ENCODE assay signal across 24 mouse cellular contexts in genomic region chr8:70441565-70441964, GRCm38 (mm10). TPM values are rescaled to one million over a fixed set of nuclear protein-coding genes. Genes with fewer than 3 reads are reported as not detected.
A peak's percentile ranks its signal among the peaks of the same experiment; 100 is the strongest.
DNase-seq lines count a peak whose midpoint lies in the region; ATAC-seq lines count a peak whose summit lies in the region.
"Had no signal": no experiment of that assay in that cellular context is flagged by ENCODE, and none has a peak within 500 bp of the region (broad histone marks: within the 10 kb centered on the region; RNA-seq: fewer than 3 reads in every experiment).

No protein-coding gene starts in this region.

- H3K9me3 ChIP-seq in heart, embryonic 10.5 days, result no peaks in the 10 kb centered on the region
- H3K9me3 ChIP-seq in heart, embryonic 11.5 days (replicated peaks; ENCODE audit: control insufficient read depth, low read length), result no peaks in the 10 kb centered on the region
- H3K9me3 ChIP-seq in limb, embryonic 11.5 days (ENCODE audit: control insufficient read depth, low read length), result no peaks in the 10 kb centered on the region
- no peaks in the 10 kb centered on the region for H3K9me3 ChIP-seq in limb, embryonic 10.5 days (replicated peaks)
- H3K9me3 ChIP-seq: embryonic facial prominence, embryonic 10.5 days; embryonic facial prominence, embryonic 12.5 days; forebrain, embryonic 13.5 days; forebrain, embryonic 15.5 days; G1E had no signal

- WGBS in heart, embryonic 10.5 days, result 72% methylated on average over 3 of the region's 3 CpGs
- WGBS in heart, embryonic 11.5 days (ENCODE audit: insufficient replicate concordance), result 55% methylated on average over 3 of the region's 3 CpGs
- 66% methylated on average over 3 of the region's 3 CpGs for WGBS in limb, embryonic 11.5 days
- WGBS in limb, embryonic 10.5 days, result 71% methylated on average over 3 of the region's 3 CpGs

- no peaks in the 10 kb centered on the region for H3K36me3 ChIP-seq in heart, embryonic 10.5 days
- H3K36me3 ChIP-seq in heart, embryonic 11.5 days (ENCODE audit: control insufficient read depth, insufficient read depth, low read length), result no peaks in the 10 kb centered on the region
- H3K36me3 ChIP-seq in limb, embryonic 11.5 days (ENCODE audit: control insufficient read depth, insufficient read depth, low read length), result no peaks in the 10 kb centered on the region
- no peaks in the 10 kb centered on the region for H3K36me3 ChIP-seq in limb, embryonic 10.5 days
- H3K36me3 ChIP-seq: embryonic facial prominence, embryonic 10.5 days; embryonic facial prominence, embryonic 12.5 days; forebrain, embryonic 15.5 days had no signal

- DNase-seq in cerebellum, adult 9-11 months, result peak; percentile 52
- no peak for DNase-seq in cerebellum, postnatal 10 days
- DNase-seq in heart, embryonic 10.5 days (ENCODE audit: low spot score), result no peak
- no peak for DNase-seq in limb, embryonic 11.5 days (ENCODE audit: low spot score)
- DNase-seq in limb, embryonic 10.5 days (ENCODE audit: low spot score), result no peak
- DNase-seq: adrenal gland, adult 8-10 months; adrenal gland, postnatal 14 days; adrenal gland, postnatal 36 days; B cell, adult 2 months; cerebellum, adult 11-12 months; cerebellum, adult 2 months; cerebellum, adult 9-10 months; cerebellum, postnatal 25 days; forebrain, postnatal 0 days had no signal

- ATAC-seq in heart, embryonic 11.5 days (replicated peaks; ENCODE audit: insufficient number of reproducible peaks, low FRiP score, low TSS enrichment), result no peak
- no peak for ATAC-seq in limb, embryonic 11.5 days (ENCODE audit: insufficient number of reproducible peaks, low FRiP score, low TSS enrichment, low read depth)
- ATAC-seq: activated CD4-positive, CD25-positive, alpha-beta regulatory T cell, adult 4 months; CD4-positive, CD25-positive, alpha-beta regulatory T cell, adult 4 months; forebrain, embryonic 13.5 days; forebrain, embryonic 15.5 days; forebrain, postnatal 0 days; Patski had no signal

- no peak overlapping the region for H3K9ac ChIP-seq in heart, embryonic 11.5 days (ENCODE audit: low read depth, low read length)
- 0 out of 2 replicates have a peak overlapping the region, but pooled peaks have one; percentile 4 for H3K9ac ChIP-seq in limb, embryonic 11.5 days (ENCODE audit: low read length)
- H3K9ac ChIP-seq: embryonic facial prominence, embryonic 12.5 days; forebrain, embryonic 13.5 days; forebrain, embryonic 15.5 days; forebrain, postnatal 0 days had no signal

- H3K4me2 ChIP-seq in heart, embryonic 11.5 days, result no peak overlapping the region
- no peak overlapping the region for H3K4me2 ChIP-seq in limb, embryonic 11.5 days (ENCODE audit: low read depth, severe bottlenecking)
- H3K4me2 ChIP-seq: embryonic facial prominence, embryonic 12.5 days; forebrain, embryonic 13.5 days; forebrain, embryonic 15.5 days had no signal

- H3K4me3 ChIP-seq in heart, embryonic 10.5 days, result no peak overlapping the region
- no peak overlapping the region for H3K4me3 ChIP-seq in heart, embryonic 11.5 days (ENCODE audit: low read depth, low read length)
- no peak overlapping the region for H3K4me3 ChIP-seq in limb, embryonic 11.5 days (ENCODE audit: low read depth, low read length)
- H3K4me3 ChIP-seq in limb, embryonic 10.5 days, result no peak overlapping the region
- H3K4me3 ChIP-seq: embryonic facial prominence, embryonic 10.5 days; embryonic facial prominence, embryonic 12.5 days; forebrain, embryonic 13.5 days; forebrain, embryonic 15.5 days had no signal

- 0 out of 2 replicates have a peak overlapping the region, but pooled peaks have one; percentile 5 for H3K27ac ChIP-seq in heart, embryonic 10.5 days
- H3K27ac ChIP-seq in heart, embryonic 11.5 days (ENCODE audit: low read depth, low read length), result no peak overlapping the region
- H3K27ac ChIP-seq in limb, embryonic 11.5 days (replicated peaks; ENCODE audit: low read depth, low read length), result no peak overlapping the region
- no peak overlapping the region for H3K27ac ChIP-seq in limb, embryonic 10.5 days
- H3K27ac ChIP-seq: embryonic facial prominence, embryonic 10.5 days; embryonic facial prominence, embryonic 12.5 days; forebrain, embryonic 13.5 days; forebrain, embryonic 15.5 days had no signal

- H3K4me1 ChIP-seq in heart, embryonic 10.5 days, result peaks cover 21% of the 10 kb centered on the region
- peaks cover 4% of the 10 kb centered on the region; the same call in 1 of the 2 replicates for H3K4me1 ChIP-seq in heart, embryonic 11.5 days (ENCODE audit: control insufficient read depth, insufficient read depth, low read length)
- peaks cover 7% of the 10 kb centered on the region for H3K4me1 ChIP-seq in limb, embryonic 11.5 days (ENCODE audit: control insufficient read depth, insufficient read depth, low read length)
- H3K4me1 ChIP-seq in limb, embryonic 10.5 days, result peaks cover 19% of the 10 kb centered on the region

- H3K27me3 ChIP-seq in heart, embryonic 10.5 days (ENCODE audit: insufficient read depth, poor library complexity, severe bottlenecking), result peaks cover 7% of the 10 kb centered on the region; the same call in 1 of the 2 replicates
- no peaks in the 10 kb centered on the region for H3K27me3 ChIP-seq in heart, embryonic 11.5 days (ENCODE audit: control insufficient read depth, insufficient read depth, low read length)
- no peaks in the 10 kb centered on the region for H3K27me3 ChIP-seq in limb, embryonic 11.5 days (ENCODE audit: control insufficient read depth, insufficient read depth, low read length)
- H3K27me3 ChIP-seq in limb, embryonic 10.5 days (ENCODE audit: low read depth, poor library complexity, severe bottlenecking), result no peaks in the 10 kb centered on the region
- H3K27me3 ChIP-seq: CH12.LX; embryonic facial prominence, embryonic 12.5 days; forebrain, embryonic 13.5 days; forebrain, embryonic 15.5 days; Patski had no signal

RNA-seq across cellular contexts. Expression of gene Crtc1, which starts 2.2 kb away (rescaled TPM):
- 13.0 and 15.8 TPM in 2 replicates for polyA plus RNA-seq in heart, embryonic 10.5 days (2016; fragmentation: Nextera tagmentation; extraction: Ambion mirVana)
- polyA plus RNA-seq in heart, embryonic 11.5 days (2014; fragmentation: Nextera tagmentation; extraction: Ambion mirVana), result 11.6 and 13.5 TPM in 2 replicates
- polyA plus RNA-seq in limb, embryonic 11.5 days (2014; fragmentation: Nextera tagmentation; extraction: Ambion mirVana), result 16.6 and 19.8 TPM in 2 replicates
- polyA plus RNA-seq in limb, embryonic 10.5 days (2016; fragmentation: Nextera tagmentation; extraction: Ambion mirVana), result 20.1 and 23.2 TPM in 2 replicates

RNA-seq across cellular contexts. Expression of gene Klhl26, which starts 35.2 kb away (rescaled TPM):
- polyA plus RNA-seq in heart, embryonic 10.5 days (2016; fragmentation: Nextera tagmentation; extraction: Ambion mirVana), result 15.6 and 15.7 TPM in 2 replicates
- 9.2 and 10.1 TPM in 2 replicates for polyA plus RNA-seq in heart, embryonic 11.5 days (2014; fragmentation: Nextera tagmentation; extraction: Ambion mirVana)
- polyA plus RNA-seq in limb, embryonic 11.5 days (2014; fragmentation: Nextera tagmentation; extraction: Ambion mirVana), result 18.9 and 21.7 TPM in 2 replicates
- 24.1 and 29.0 TPM in 2 replicates for polyA plus RNA-seq in limb, embryonic 10.5 days (2016; fragmentation: Nextera tagmentation; extraction: Ambion mirVana)

RNA-seq across cellular contexts. Expression of gene Tmem59l, which starts 45.6 kb away (rescaled TPM):
- polyA plus RNA-seq in heart, embryonic 10.5 days (2016; fragmentation: Nextera tagmentation; extraction: Ambion mirVana), result 1.2 and 3.6 TPM in 2 replicates
- polyA plus RNA-seq in heart, embryonic 11.5 days (2014; fragmentation: Nextera tagmentation; extraction: Ambion mirVana), result 0.44 and 0.86 TPM in 2 replicates
- polyA plus RNA-seq in limb, embryonic 11.5 days (2014; fragmentation: Nextera tagmentation; extraction: Ambion mirVana), result 20.0 and 20.8 TPM in 2 replicates
- 22.4 and 23.7 TPM in 2 replicates for polyA plus RNA-seq in limb, embryonic 10.5 days (2016; fragmentation: Nextera tagmentation; extraction: Ambion mirVana)
- polyA plus RNA-seq: CD4-positive, CD25-positive, alpha-beta regulatory T cell, adult 4 months had no signal

RNA-seq across cellular contexts. Expression of gene Crlf1, which starts 51.4 kb away (rescaled TPM):
- polyA plus RNA-seq in heart, embryonic 10.5 days (2016; fragmentation: Nextera tagmentation; extraction: Ambion mirVana), result 1.8 and 3.2 TPM in 2 replicates
- 0.80 and 3.8 TPM in 2 replicates for polyA plus RNA-seq in heart, embryonic 11.5 days (2014; fragmentation: Nextera tagmentation; extraction: Ambion mirVana)
- polyA plus RNA-seq in limb, embryonic 11.5 days (2014; fragmentation: Nextera tagmentation; extraction: Ambion mirVana), result 85.8 and 102 TPM in 2 replicates
- polyA plus RNA-seq in limb, embryonic 10.5 days (2016; fragmentation: Nextera tagmentation; extraction: Ambion mirVana), result 79.8 and 126 TPM in 2 replicates
- polyA plus RNA-seq: activated CD4-positive, CD25-positive, alpha-beta regulatory T cell, adult 4 months; CD4-positive, CD25-positive, alpha-beta regulatory T cell, adult 4 months; G1E had no signal
